Mouse (Mus musculus): ENCODE results near the gene Alox12b. TPM values are rescaled to one million over a fixed set of nuclear protein-coding genes. Genes with fewer than 3 reads are reported as not detected.

Alox12b gene
- total RNA-seq, 1 experiment: 0.22 TPM

GRCm38 (mm10) chr11:69119446-69120155 lies 37.2 kb upstream of the Alox12b start:
- TF ChIP-seq CHD2 (IDR thresholded peaks at IDR 0.05; ENCODE audit: low read depth, low read length) (no peak), MAFK (IDR thresholded peaks at IDR 0.05; ENCODE audit: insufficient read depth, low read depth, low read length) (no peak), ZNF384 (IDR thresholded peaks at IDR 0.05; ENCODE audit: low read depth, low read length) (no peak), ZC3H11A (IDR thresholded peaks at IDR 0.05; ENCODE audit: borderline replicate concordance, low read depth, low read length) (no peak), HCFC1 (IDR thresholded peaks at IDR 0.05; ENCODE audit: borderline replicate concordance, insufficient read depth, low read length) (no peak)
- peaks cover 0 to 4% of the 10 kb centered on the region in 2 experiments; a peak in 1 of 4 replicates for H3K4me1 ChIP-seq (ENCODE audit: control insufficient read depth in 2 of 2, insufficient read depth in 2 of 2, low read length in 2 of 2, poor library complexity in 1 of 2)
- no peaks in the 10 kb centered on the region for H3K36me3 ChIP-seq (ENCODE audit: control insufficient read depth, insufficient read depth, low read length, poor library complexity, severe bottlenecking)
- no peak overlapping the region for H3K27ac ChIP-seq (ENCODE audit: insufficient read depth, low read depth, low read length, poor library complexity, severe bottlenecking)
- 0 out of 4 replicates have a peak overlapping the region, but pooled peaks of 1 of the 2 experiments have one; percentile 9 for H3K4me3 ChIP-seq (ENCODE audit: insufficient read depth in 1 of 2, low read depth in 1 of 2, low read length in 2 of 2, poor library complexity in 1 of 2, severe bottlenecking in 1 of 2)
- DNase-seq (ENCODE audit: low read depth, low spot score): no peak
- in situ Hi-C loops (cut with MboI; ENCODE audit: low sequenced_read_pairs in 2 of 2, unreplicated experiment in 2 of 2): no loop called here
- H3K9me3 ChIP-seq (ENCODE audit: control insufficient read depth, insufficient read depth, low read depth, low read length): no peaks in the 10 kb centered on the region
- no peak overlapping the region for H3K9ac ChIP-seq (ENCODE audit: insufficient read depth, low read depth, low read length, poor library complexity, severe bottlenecking)

GRCm38 (mm10) chr11:69120221-69121000 lies 36.4 kb upstream of the Alox12b start, which contains the start of gene Hes7:
Hes7 (plus strand) TSS chr11:69120404.
- Histone ChIP-seq H3K4me3 (ENCODE audit: insufficient read depth in 1 of 2, low read depth in 1 of 2, low read length in 2 of 2, poor library complexity in 1 of 2, severe bottlenecking in 1 of 2) (peak within 1 kb of the TSS; percentile 68 to 82; a peak in 3 of 4 replicates), H3K4me1 (ENCODE audit: control insufficient read depth in 2 of 2, insufficient read depth in 2 of 2, low read length in 2 of 2, poor library complexity in 1 of 2) (peaks cover 0 to 4% of the 10 kb centered on the region in 2 experiments; a peak in 1 of 4 replicates), H3K9me3 (ENCODE audit: control insufficient read depth, insufficient read depth, low read depth, low read length) (no peaks in the 10 kb centered on the region), H3K9ac (ENCODE audit: insufficient read depth, low read depth, low read length, poor library complexity, severe bottlenecking) (0 out of 2 replicates have a peak within 1 kb of the TSS, but pooled peaks have one; percentile 6), H3K27ac (ENCODE audit: insufficient read depth, low read depth, low read length, poor library complexity, severe bottlenecking) (no peak within 1 kb of the TSS), H3K36me3 (ENCODE audit: control insufficient read depth, insufficient read depth, low read length, poor library complexity, severe bottlenecking) (no peaks in the 10 kb centered on the region)
- no peak for DNase-seq (ENCODE audit: low read depth, low spot score)
- TF ChIP-seq CHD2 (IDR thresholded peaks at IDR 0.05; ENCODE audit: low read depth, low read length) (no peak), MAFK (IDR thresholded peaks at IDR 0.05; ENCODE audit: insufficient read depth, low read depth, low read length) (no peak), HCFC1 (IDR thresholded peaks at IDR 0.05; ENCODE audit: borderline replicate concordance, insufficient read depth, low read length) (no peak), ZNF384 (IDR thresholded peaks at IDR 0.05; ENCODE audit: low read depth, low read length) (no peak), ZC3H11A (IDR thresholded peaks at IDR 0.05; ENCODE audit: borderline replicate concordance, low read depth, low read length) (no peak)
- in situ Hi-C loops (cut with MboI; ENCODE audit: low sequenced_read_pairs in 2 of 2, unreplicated experiment in 2 of 2): no loop called here

GRCm38 (mm10) chr11:69121001-69121740 lies 35.6 kb upstream of the Alox12b start:
- in situ Hi-C loops (cut with MboI; ENCODE audit: low sequenced_read_pairs in 2 of 2, unreplicated experiment in 2 of 2): no loop called here
- Histone ChIP-seq H3K27ac (ENCODE audit: insufficient read depth, low read depth, low read length, poor library complexity, severe bottlenecking) (no peak overlapping the region), H3K9ac (ENCODE audit: insufficient read depth, low read depth, low read length, poor library complexity, severe bottlenecking) (0 out of 2 replicates have a peak overlapping the region, but pooled peaks have one; percentile 6), H3K36me3 (ENCODE audit: control insufficient read depth, insufficient read depth, low read length, poor library complexity, severe bottlenecking) (no peaks in the 10 kb centered on the region), H3K9me3 (ENCODE audit: control insufficient read depth, insufficient read depth, low read depth, low read length) (no peaks in the 10 kb centered on the region), H3K4me3 (ENCODE audit: insufficient read depth in 1 of 2, low read depth in 1 of 2, low read length in 2 of 2, poor library complexity in 1 of 2, severe bottlenecking in 1 of 2) (peak overlapping the region; percentile 68 to 82), H3K4me1 (ENCODE audit: control insufficient read depth in 2 of 2, insufficient read depth in 2 of 2, low read length in 2 of 2, poor library complexity in 1 of 2) (peaks cover 0 to 7% of the 10 kb centered on the region in 2 experiments; a peak in 2 of 4 replicates)
- TF ChIP-seq ZNF384 (IDR thresholded peaks at IDR 0.05; ENCODE audit: low read depth, low read length): no peak
- no peak for TF ChIP-seq CHD2 (IDR thresholded peaks at IDR 0.05; ENCODE audit: low read depth, low read length)
- no peak for TF ChIP-seq MAFK (IDR thresholded peaks at IDR 0.05; ENCODE audit: insufficient read depth, low read depth, low read length)
- no peak for TF ChIP-seq ZC3H11A (IDR thresholded peaks at IDR 0.05; ENCODE audit: borderline replicate concordance, low read depth, low read length)
- TF ChIP-seq HCFC1 (IDR thresholded peaks at IDR 0.05; ENCODE audit: borderline replicate concordance, insufficient read depth, low read length): no peak
- no peak for DNase-seq (ENCODE audit: low read depth, low spot score)

GRCm38 (mm10) chr11:69121741-69122335 lies 35.0 kb upstream of the Alox12b start:
- no peak for DNase-seq (ENCODE audit: low read depth, low spot score)
- Histone ChIP-seq H3K9ac (ENCODE audit: insufficient read depth, low read depth, low read length, poor library complexity, severe bottlenecking) (peak overlapping the region; percentile 6; the same call in 1 of the 2 replicates), H3K27ac (ENCODE audit: insufficient read depth, low read depth, low read length, poor library complexity, severe bottlenecking) (no peak overlapping the region), H3K4me1 (ENCODE audit: control insufficient read depth in 2 of 2, insufficient read depth in 2 of 2, low read length in 2 of 2, poor library complexity in 1 of 2) (peaks cover 0 to 9% of the 10 kb centered on the region in 2 experiments; a peak in 2 of 4 replicates), H3K4me3 (ENCODE audit: insufficient read depth in 1 of 2, low read depth in 1 of 2, low read length in 2 of 2, poor library complexity in 1 of 2, severe bottlenecking in 1 of 2) (peak overlapping the region; percentile 68 to 82), H3K9me3 (ENCODE audit: control insufficient read depth, insufficient read depth, low read depth, low read length) (no peaks in the 10 kb centered on the region), H3K36me3 (ENCODE audit: control insufficient read depth, insufficient read depth, low read length, poor library complexity, severe bottlenecking) (no peaks in the 10 kb centered on the region)
- in situ Hi-C loops (cut with MboI; ENCODE audit: low sequenced_read_pairs in 2 of 2, unreplicated experiment in 2 of 2): no loop called here
- no peak for TF ChIP-seq ZNF384 (IDR thresholded peaks at IDR 0.05; ENCODE audit: low read depth, low read length)
- no peak for TF ChIP-seq MAFK (IDR thresholded peaks at IDR 0.05; ENCODE audit: insufficient read depth, low read depth, low read length)
- TF ChIP-seq ZC3H11A (IDR thresholded peaks at IDR 0.05; ENCODE audit: borderline replicate concordance, low read depth, low read length): no peak
- TF ChIP-seq HCFC1 (IDR thresholded peaks at IDR 0.05; ENCODE audit: borderline replicate concordance, insufficient read depth, low read length): no peak
- no peak for TF ChIP-seq CHD2 (IDR thresholded peaks at IDR 0.05; ENCODE audit: low read depth, low read length)
